26 mouse cellular contexts compared by ENCODE assay signal in genomic region chr6:129436025-129436424, GRCm38 (mm10). TPM values are rescaled to one million over a fixed set of nuclear protein-coding genes. Genes with fewer than 3 reads are reported as not detected.
"Had no signal": no experiment of that assay in that cellular context is flagged by ENCODE, and none has a peak within 500 bp of the region (broad histone marks: within the 10 kb centered on the region; RNA-seq: fewer than 3 reads in every experiment).

No protein-coding gene starts in this region.

- H3K4me1 ChIP-seq: liver, embryonic 13.5 days; midbrain, embryonic 12.5 days; midbrain, embryonic 15.5 days; neural tube, embryonic 13.5 days had no signal

- H3K27ac ChIP-seq: layer of hippocampus, adult 2 months; left cerebral cortex, adult 2 months; liver, embryonic 13.5 days; midbrain, embryonic 12.5 days; midbrain, embryonic 15.5 days; neural tube, embryonic 13.5 days had no signal

- H3K4me2 ChIP-seq: liver, embryonic 13.5 days; midbrain, embryonic 12.5 days; midbrain, embryonic 15.5 days; neural tube, embryonic 13.5 days had no signal

- H3K9ac ChIP-seq: liver, embryonic 13.5 days; midbrain, embryonic 12.5 days; midbrain, embryonic 15.5 days; neural tube, embryonic 13.5 days had no signal

- ATAC-seq: midbrain, embryonic 15.5 days had no signal

- H3K9me3 ChIP-seq: liver, embryonic 13.5 days; midbrain, embryonic 12.5 days; midbrain, embryonic 15.5 days; neural tube, embryonic 13.5 days had no signal

- DNase-seq: kidney, adult 11 months; kidney, adult 9 months; kidney, postnatal 14 days; layer of hippocampus, adult 9-11 months; liver, embryonic 13.5 days; lung, adult 2 months; lung, postnatal 36 days; thymus, adult 18-20 months; thymus, postnatal 36 days had no signal

- H3K4me3 ChIP-seq: layer of hippocampus, adult 2 months; left cerebral cortex, adult 2 months; liver, embryonic 13.5 days; midbrain, embryonic 12.5 days; midbrain, embryonic 15.5 days; myocyte; neural tube, embryonic 13.5 days had no signal

- H3K27me3 ChIP-seq: liver, embryonic 13.5 days; midbrain, embryonic 12.5 days; midbrain, embryonic 15.5 days; neural tube, embryonic 13.5 days had no signal

- H3K36me3 ChIP-seq: liver, embryonic 13.5 days; midbrain, embryonic 12.5 days; midbrain, embryonic 15.5 days; neural tube, embryonic 13.5 days had no signal

RNA-seq across cellular contexts. Expression of gene Clec9a, which starts 27.4 kb away (rescaled TPM):
- total RNA-seq: layer of hippocampus, adult 2 months; layer of hippocampus, postnatal 25 days; left cerebral cortex, adult 2 months; left cerebral cortex, postnatal 10 days; left cerebral cortex, postnatal 36 days had no signal
- polyA plus RNA-seq: myocyte; testis, adult 2 months had no signal

RNA-seq across cellular contexts. Expression of gene Clec1b, which starts 38.9 kb away (rescaled TPM):
- total RNA-seq: layer of hippocampus, adult 2 months; layer of hippocampus, postnatal 25 days; left cerebral cortex, adult 2 months had no signal
- polyA plus RNA-seq: myocyte; testis, adult 2 months had no signal

RNA-seq across cellular contexts. Expression of gene Clec12b, which starts 50.4 kb away (rescaled TPM):
- total RNA-seq: layer of hippocampus, adult 2 months; layer of hippocampus, postnatal 25 days; left cerebral cortex, adult 2 months; left cerebral cortex, postnatal 10 days; left cerebral cortex, postnatal 36 days; liver, adult 2 months had no signal
- polyA plus RNA-seq: large intestine, adult 2 months; limb, embryonic 11.5 days; liver, adult 2 months; liver, embryonic 16.5 days; midbrain, embryonic 12.5 days; myocyte; neural tube, embryonic 13.5 days; small intestine, adult 2 months; spleen, adult 2 months; stomach, embryonic 16.5 days had no signal
